Mouse (Mus musculus) colon, adult 2 months (tissue): ENCODE measurements around the gene Vopp1. TPM values are rescaled to one million over a fixed set of nuclear protein-coding genes. Genes with fewer than 3 reads are reported as not detected.

Source experiments
- polyA plus RNA-seq: library from polyadenylated mRNA; depleted of rRNA; stranded (reverse); fragments of >200 nt; gene quantifications from 2 replicates; pipeline ENCODE4 v1.2.3, GENCODE M21; 2012; rRNA removed

The Vopp1 gene
- polyA plus RNA-seq, result 15.0 and 16.1 TPM in 2 replicates

DNA sequence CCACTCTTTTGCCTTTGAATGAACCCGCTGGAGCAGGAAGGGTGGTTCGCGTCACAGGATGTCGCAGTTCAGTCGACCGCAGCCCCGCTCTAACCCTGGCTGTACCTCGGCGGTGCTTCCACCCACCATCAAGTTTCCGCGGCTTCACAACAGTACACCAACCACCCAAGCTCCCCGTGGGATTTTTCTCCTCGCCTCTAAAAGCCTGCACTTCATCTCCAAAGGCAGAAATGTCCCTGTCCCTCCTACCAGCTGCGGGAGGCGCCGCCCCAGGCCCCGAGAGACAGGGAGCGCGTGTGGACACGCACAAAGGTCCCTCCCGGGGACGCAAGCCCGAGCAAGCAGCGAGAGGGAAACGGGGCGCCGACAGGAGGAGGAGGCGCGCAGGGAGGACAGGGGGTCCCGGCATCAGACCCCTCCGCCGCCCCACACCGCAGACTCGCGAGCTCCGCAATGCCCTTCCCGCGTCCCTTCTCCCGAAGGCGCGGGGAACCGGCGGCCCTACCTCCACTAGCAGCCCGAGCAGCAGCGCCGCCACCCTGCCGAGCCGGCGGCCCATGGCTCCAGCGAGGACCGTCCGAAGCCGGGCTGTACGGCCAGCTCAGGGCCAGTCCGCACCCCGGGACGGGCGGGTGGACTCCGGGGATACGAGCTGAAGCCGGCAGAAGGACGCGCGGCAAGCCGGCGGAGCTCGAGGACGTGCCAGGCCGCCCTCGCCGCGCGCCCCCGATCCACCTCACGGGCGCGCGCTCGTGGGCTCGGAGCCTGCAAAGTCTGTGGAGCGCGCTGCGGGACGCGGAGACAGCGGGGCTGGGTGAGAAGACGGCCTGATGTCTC, at the start of gene Vopp1:
Gene Vopp1 (minus strand): TSS at position 738 of the 837 bp plus-strand sequence.

DNA sequence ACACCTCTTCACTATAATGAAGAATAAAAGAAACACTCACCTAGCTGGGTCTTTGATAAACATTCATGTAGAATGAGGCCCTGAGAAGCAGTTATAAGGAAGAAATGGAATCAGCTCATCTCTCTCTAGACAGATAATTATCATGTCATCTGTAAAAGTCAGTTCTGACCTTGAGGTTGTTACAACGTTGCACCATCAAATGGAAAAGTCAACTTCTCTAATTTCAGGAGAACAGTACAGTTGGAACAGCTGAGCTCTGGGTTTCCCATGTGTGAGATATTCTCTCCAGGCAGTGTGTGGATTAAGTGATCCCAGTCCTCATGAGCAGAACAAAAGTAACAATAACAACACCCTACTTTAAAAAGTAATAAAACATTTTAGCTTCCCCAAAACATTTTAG, 25.3 kb upstream of the Vopp1 start, which contains the start of gene Vmn1r21:
Gene Vmn1r21 (minus strand): TSS at position 58 of the 400 bp plus-strand sequence.

GRCm38 (mm10) chr6:57702376-57702742, 122.6 kb downstream of the Vopp1 start, which contains the start of gene Lancl2:
Gene Lancl2 (plus strand): TSS chr6:57702540.

DNA sequence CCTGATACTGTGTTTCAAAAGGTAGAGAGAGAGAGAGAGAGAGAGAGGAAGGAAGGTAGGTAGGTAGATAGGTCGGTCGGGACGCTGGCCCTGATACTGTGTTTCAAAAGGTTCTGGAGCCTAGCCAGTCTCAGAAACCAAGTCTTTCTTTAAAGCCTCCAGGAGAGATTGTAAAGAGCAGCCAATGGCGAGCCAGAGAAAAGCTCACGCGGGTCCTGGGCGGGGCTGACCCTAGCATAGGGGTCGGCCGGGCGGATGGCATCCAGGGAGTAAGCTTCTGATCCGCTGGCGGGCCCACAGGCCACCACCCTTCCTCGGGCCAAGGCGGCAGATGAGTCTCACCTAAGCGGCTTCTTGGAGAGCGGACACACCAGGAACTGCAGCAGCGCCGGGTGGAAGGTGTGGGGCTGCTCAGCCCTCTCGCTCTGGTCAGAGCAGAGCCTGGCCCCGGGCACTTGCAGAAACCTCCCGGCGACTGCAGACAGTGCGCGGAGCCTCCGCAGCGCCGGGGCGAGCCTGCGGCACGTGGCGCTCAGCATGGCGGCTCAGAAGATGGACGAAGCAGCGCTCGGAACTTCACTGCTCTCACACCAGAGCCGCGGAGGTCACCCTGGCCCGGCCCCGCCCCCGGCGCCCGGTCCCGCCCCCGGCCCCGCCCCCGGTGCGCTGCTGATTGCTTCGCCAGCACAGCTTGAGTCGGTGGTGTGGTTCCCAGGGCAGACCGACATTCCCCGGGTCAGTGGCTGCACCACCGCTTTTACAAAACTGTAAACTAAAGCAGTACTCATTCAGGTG, 133.3 kb downstream of the Vopp1 start, which contains the start of gene Pyurf:
Gene Pyurf (minus strand): TSS at position 612 of the 795 bp plus-strand sequence.

Other genes starting within 250 kb of the Vopp1 start
- 5.4 and 6.2 TPM in 2 replicates for gene Herc6, start 244.2 kb downstream of the Vopp1 start, polyA plus RNA-seq
- gene Pyurf, start 133.1 kb downstream of the Vopp1 start, polyA plus RNA-seq, result 17.0 and 19.1 TPM in 2 replicates
- gene Lancl2, start 122.6 kb downstream of the Vopp1 start, polyA plus RNA-seq, result 2.3 and 2.8 TPM in 2 replicates
- not detected in 2 replicates for gene Vmn1r21, start 25.2 kb upstream of the Vopp1 start, polyA plus RNA-seq
- gene Vmn1r22, start 82.9 kb upstream of the Vopp1 start, polyA plus RNA-seq, result not detected in 2 replicates
- gene Vmn1r23, start 101.7 kb upstream of the Vopp1 start, polyA plus RNA-seq, result not detected in 2 replicates
- gene Vmn1r24, start 136.3 kb upstream of the Vopp1 start, polyA plus RNA-seq, result not detected in 2 replicates
- not detected in 2 replicates for gene Vmn1r25, start 155.7 kb upstream of the Vopp1 start, polyA plus RNA-seq
- gene Vmn1r26, start 190.0 kb upstream of the Vopp1 start, polyA plus RNA-seq, result not detected in 2 replicates